ENCODE assay signal across 16 mouse cellular contexts in genomic region chr8:8622031-8622430, GRCm38 (mm10). TPM values are rescaled to one million over a fixed set of nuclear protein-coding genes. Genes with fewer than 3 reads are reported as not detected.
DNase-seq lines count a peak whose midpoint lies in the region; ATAC-seq lines count a peak whose summit lies in the region.
"Had no signal": no experiment of that assay in that cellular context is flagged by ENCODE, and none has a peak within 500 bp of the region (broad histone marks: within the 10 kb centered on the region; RNA-seq: fewer than 3 reads in every experiment).

No protein-coding gene starts in this region.

- peak overlapping the region; percentile 70 for H3K27ac ChIP-seq in forebrain, embryonic 13.5 days
- H3K27ac ChIP-seq in forebrain, embryonic 10.5 days: no peak overlapping the region
- no peak overlapping the region for H3K27ac ChIP-seq in midbrain, embryonic 15.5 days
- no peak overlapping the region for H3K27ac ChIP-seq in midbrain, embryonic 11.5 days (ENCODE audit: low read depth, low read length)
- peak overlapping the region; percentile 74; the same call in 1 of the 2 replicates for H3K27ac ChIP-seq in forebrain, embryonic 14.5 days (ENCODE audit: low read depth, low read length)
- H3K27ac ChIP-seq: embryonic facial prominence, embryonic 13.5 days had no signal

- H3K4me3 ChIP-seq in forebrain, embryonic 13.5 days: no peak overlapping the region
- no peak overlapping the region for H3K4me3 ChIP-seq in forebrain, embryonic 10.5 days
- H3K4me3 ChIP-seq in midbrain, embryonic 15.5 days: no peak overlapping the region
- H3K4me3 ChIP-seq in midbrain, embryonic 11.5 days (ENCODE audit: low read depth, low read length): no peak overlapping the region
- H3K4me3 ChIP-seq in forebrain, embryonic 14.5 days (ENCODE audit: low read depth, low read length): no peak overlapping the region
- H3K4me3 ChIP-seq: embryonic facial prominence, embryonic 13.5 days; heart, embryonic 12.5 days had no signal

- DNase-seq in forebrain, embryonic 10.5 days (ENCODE audit: extremely low spot score, low spot score): no peak
- no peak for DNase-seq in midbrain, embryonic 11.5 days (ENCODE audit: low spot score, missing footprints)
- DNase-seq in cerebellum, adult 9-10 months: peak; percentile 12
- DNase-seq in forebrain, embryonic 14.5 days (ENCODE audit: low spot score): peak; percentile 68
- no peak for DNase-seq in gastrocnemius, postnatal 36 days
- DNase-seq: gastrocnemius, postnatal 25 days; heart, postnatal 36 days; kidney, postnatal 14 days; lung, adult 2 months; lung, postnatal 4 days; thymus, postnatal 4 days had no signal

- H3K9ac ChIP-seq in forebrain, embryonic 13.5 days: no peak overlapping the region
- no peak overlapping the region for H3K9ac ChIP-seq in midbrain, embryonic 15.5 days
- no peak overlapping the region for H3K9ac ChIP-seq in midbrain, embryonic 11.5 days (ENCODE audit: low read length)
- H3K9ac ChIP-seq in forebrain, embryonic 14.5 days (ENCODE audit: low read length): no peak overlapping the region
- H3K9ac ChIP-seq: embryonic facial prominence, embryonic 13.5 days; heart, embryonic 12.5 days had no signal

- H3K36me3 ChIP-seq in forebrain, embryonic 13.5 days (ENCODE audit: poor library complexity, severe bottlenecking): peaks cover 54% of the 10 kb centered on the region
- H3K36me3 ChIP-seq in forebrain, embryonic 10.5 days (replicated peaks): peaks cover 88% of the 10 kb centered on the region
- H3K36me3 ChIP-seq in midbrain, embryonic 15.5 days (replicated peaks): peaks cover 13% of the 10 kb centered on the region; the same call in 1 of the 2 replicates
- H3K36me3 ChIP-seq in midbrain, embryonic 11.5 days (ENCODE audit: control insufficient read depth, insufficient read depth, low read length): peaks cover 7% of the 10 kb centered on the region; the same call in 1 of the 2 replicates
- H3K36me3 ChIP-seq in forebrain, embryonic 14.5 days (ENCODE audit: control insufficient read depth, insufficient read depth, low read length): peaks cover 58% of the 10 kb centered on the region

- intact Hi-C loops in gastrocnemius, postnatal 36 days (cut with DNase I): no loop called here

- no peaks in the 10 kb centered on the region for H3K9me3 ChIP-seq in forebrain, embryonic 13.5 days (replicated peaks)
- no peaks in the 10 kb centered on the region for H3K9me3 ChIP-seq in forebrain, embryonic 10.5 days
- no peaks in the 10 kb centered on the region for H3K9me3 ChIP-seq in midbrain, embryonic 15.5 days
- no peaks in the 10 kb centered on the region for H3K9me3 ChIP-seq in midbrain, embryonic 11.5 days (ENCODE audit: control insufficient read depth, low read length)
- H3K9me3 ChIP-seq in forebrain, embryonic 14.5 days (replicated peaks; ENCODE audit: control insufficient read depth, low read length): no peaks in the 10 kb centered on the region
- H3K9me3 ChIP-seq: embryonic facial prominence, embryonic 13.5 days; heart, embryonic 12.5 days had no signal

- peak; percentile 54 for ATAC-seq in forebrain, embryonic 13.5 days
- ATAC-seq in midbrain, embryonic 15.5 days (replicated peaks): peak; percentile 25; the same call in 1 of the 2 replicates
- no peak for ATAC-seq in midbrain, embryonic 11.5 days (ENCODE audit: low FRiP score)
- ATAC-seq in forebrain, embryonic 14.5 days: peak; percentile 68
- ATAC-seq: intestine, postnatal 0 days had no signal

- H3K4me1 ChIP-seq in forebrain, embryonic 13.5 days: peaks cover 66% of the 10 kb centered on the region
- peaks cover 51% of the 10 kb centered on the region for H3K4me1 ChIP-seq in forebrain, embryonic 10.5 days
- H3K4me1 ChIP-seq in midbrain, embryonic 15.5 days: peaks cover 8% of the 10 kb centered on the region
- H3K4me1 ChIP-seq in midbrain, embryonic 11.5 days (ENCODE audit: control insufficient read depth, insufficient read depth, low read length): peaks cover 11% of the 10 kb centered on the region
- H3K4me1 ChIP-seq in forebrain, embryonic 14.5 days (ENCODE audit: control insufficient read depth, insufficient read depth, low read length): peaks cover 28% of the 10 kb centered on the region

- H3K27me3 ChIP-seq in forebrain, embryonic 13.5 days: no peaks in the 10 kb centered on the region
- 0 out of 2 replicates have a peak, but pooled peaks cover 12% of the 10 kb centered on the region for H3K27me3 ChIP-seq in forebrain, embryonic 10.5 days (ENCODE audit: poor library complexity, severe bottlenecking)
- H3K27me3 ChIP-seq in midbrain, embryonic 15.5 days (replicated peaks): no peaks in the 10 kb centered on the region; the same call in 1 of the 2 replicates
- no peaks in the 10 kb centered on the region for H3K27me3 ChIP-seq in midbrain, embryonic 11.5 days (ENCODE audit: control insufficient read depth, insufficient read depth, low read length)
- H3K27me3 ChIP-seq in forebrain, embryonic 14.5 days (replicated peaks; ENCODE audit: control insufficient read depth, insufficient read depth, low read length): no peaks in the 10 kb centered on the region
- H3K27me3 ChIP-seq: embryonic facial prominence, embryonic 13.5 days; heart, embryonic 12.5 days had no signal

- 57% methylated on average over 12 of the region's 12 CpGs for WGBS in forebrain, embryonic 13.5 days
- WGBS in forebrain, embryonic 10.5 days: 93% methylated on average over 12 of the region's 12 CpGs
- WGBS in midbrain, embryonic 15.5 days: 79% methylated on average over 12 of the region's 12 CpGs
- WGBS in midbrain, embryonic 11.5 days: 89% methylated on average over 12 of the region's 12 CpGs
- 45% methylated on average over 12 of the region's 12 CpGs for WGBS in forebrain, embryonic 14.5 days

- no peak overlapping the region for H3K4me2 ChIP-seq in forebrain, embryonic 13.5 days
- H3K4me2 ChIP-seq in midbrain, embryonic 15.5 days: no peak overlapping the region
- H3K4me2 ChIP-seq in midbrain, embryonic 11.5 days: no peak overlapping the region
- no peak overlapping the region; the same call in 1 of the 2 replicates for H3K4me2 ChIP-seq in forebrain, embryonic 14.5 days (ENCODE audit: low read length)
- H3K4me2 ChIP-seq: embryonic facial prominence, embryonic 13.5 days; heart, embryonic 12.5 days had no signal

RNA-seq across cellular contexts. Expression of gene Efnb2, which starts 39.0 kb away (rescaled TPM):
- polyA plus RNA-seq in forebrain, embryonic 13.5 days (2015; fragmentation: Nextera tagmentation; extraction: Ambion mirVana): 41.7 and 46.8 TPM in 2 replicates
- polyA plus RNA-seq in forebrain, embryonic 10.5 days (2016; fragmentation: Nextera tagmentation; extraction: Ambion mirVana): 28.7 and 29.9 TPM in 2 replicates
- polyA plus RNA-seq in midbrain, embryonic 15.5 days (2015; fragmentation: Nextera tagmentation; extraction: Ambion mirVana): 14.1 and 14.8 TPM in 2 replicates
- polyA plus RNA-seq in midbrain, embryonic 11.5 days (2014; fragmentation: Nextera tagmentation; extraction: Ambion mirVana): 15.5 and 18.3 TPM in 2 replicates
- polyA plus RNA-seq in forebrain, embryonic 14.5 days (2014; fragmentation: Nextera tagmentation; extraction: Ambion mirVana): 48.9 and 50.2 TPM in 2 replicates
- total RNA-seq in gastrocnemius, postnatal 36 days (2021): 1 to 10 TPM; 5.7 to 7.0 TPM

Comparison
In these comparisons a context has a peak if more than half of its experiments do, and no peak if none do; other contexts are left out.
1. H3K27ac ChIP-seq: peak in forebrain, embryonic 13.5 days (single experiment) and forebrain, embryonic 14.5 days (single experiment); none in forebrain, embryonic 10.5 days (single experiment), midbrain, embryonic 15.5 days (single experiment) and midbrain, embryonic 11.5 days (single experiment).
2. DNase-seq: peak in cerebellum, adult 9-10 months (single experiment) and forebrain, embryonic 14.5 days (single experiment); none in forebrain, embryonic 10.5 days (single experiment), midbrain, embryonic 11.5 days (single experiment) and gastrocnemius, postnatal 36 days (0 of 2).